Mouse (Mus musculus) v-Abl transformed pro-B cells (cell line): ENCODE measurements at regions not wholly inside any gene's neighbourhood (a gene's known extent, or its start where the extent isn't known, plus 50 kb on each side); places are given as distances from the start of the nearest gene placed in this dataset.
"Not testable (repeated sequence)": the region's sequence is repeated elsewhere in the genome, so short reads cannot be mapped to it uniquely, and the experiment has no call there.

Experiments used
- in situ Hi-C, 2 experiments: fragments of 400-800 bp; cut with MboI; formaldehyde crosslinking; loops; one replicate each; pipeline ENCODE4 v1.15.1; 2025; ENCODE audit not compliant: unreplicated experiment in 2 of 2

- in situ Hi-C loops = no loop called here
These were observed 106.8 kb upstream of the Nyap2 start for GRCm38 (mm10) chr1:80969927-80970326.

- in situ Hi-C loops = no loop called here
These were observed 107.6 kb upstream of the Nyap2 start for GRCm38 (mm10) chr1:80969194-80969593.

GRCm38 (mm10) chr1:80965792-80966191, 111.0 kb upstream of the Nyap2 start:
- in situ Hi-C loops = no loop called here

- in situ Hi-C loops = no loop called here
These were observed 112.4 kb upstream of the Nyap2 start for GRCm38 (mm10) chr1:80964376-80964775.

GRCm38 (mm10) chr1:80963838-80964237, 112.9 kb upstream of the Nyap2 start:
- in situ Hi-C loops = no loop called here

- in situ Hi-C loops = no loop called here
These were observed 126.3 kb upstream of the Nyap2 start for GRCm38 (mm10) chr1:80950406-80950805.

- in situ Hi-C loops = not testable (repeated sequence)
These were observed 130.7 kb upstream of the Nyap2 start for GRCm38 (mm10) chr1:80946049-80946448.

- in situ Hi-C loops = no loop called here
These were observed 137.4 kb upstream of the Nyap2 start for GRCm38 (mm10) chr1:80939372-80939771.

GRCm38 (mm10) chr1:80899281-80899680, 141.0 kb upstream of the Dock10 start:
- in situ Hi-C loops = no loop called here

GRCm38 (mm10) chr1:80874140-80874849, 116.0 kb upstream of the Dock10 start:
- in situ Hi-C loops = no loop called here

- in situ Hi-C loops = no loop called here
These were observed 115.3 kb upstream of the Dock10 start for GRCm38 (mm10) chr1:80873596-80873995.

GRCm38 (mm10) chr1:80868805-80869204, 110.5 kb upstream of the Dock10 start:
- in situ Hi-C loops = no loop called here

- in situ Hi-C loops = no loop called here
These were observed 98.7 kb upstream of the Dock10 start for GRCm38 (mm10) chr1:80856981-80857380.

GRCm38 (mm10) chr1:80854945-80855656, 96.8 kb upstream of the Dock10 start:
- in situ Hi-C loops = no loop called here

GRCm38 (mm10) chr1:80854289-80854701, 96.0 kb upstream of the Dock10 start:
- in situ Hi-C loops = no loop called here

- in situ Hi-C loops = no loop called here
These were observed 94.4 kb upstream of the Dock10 start for GRCm38 (mm10) chr1:80852761-80853160.

- in situ Hi-C loops = no loop called here
These were observed 72.0 kb upstream of the Dock10 start for GRCm38 (mm10) chr1:80830196-80830794.

- in situ Hi-C loops = loop anchor here (5.0 to 10.0 kb wide), 3 partner anchors 94 to 471 kb away; no protein-coding TSS in a partner anchor
These were observed 68.1 kb upstream of the Dock10 start for GRCm38 (mm10) chr1:80826383-80826782.

- in situ Hi-C loops = loop anchor here in 1 of 2 experiments (10.0 kb wide), 1 partner anchor 471 kb away; no protein-coding TSS in a partner anchor
These were observed 65.6 kb upstream of the Dock10 start for GRCm38 (mm10) chr1:80823953-80824352.

- in situ Hi-C loops = loop anchor here in 1 of 2 experiments (10.0 kb wide), 1 partner anchor 473 kb away; no protein-coding TSS in a partner anchor
These were observed 63.9 kb upstream of the Dock10 start for GRCm38 (mm10) chr1:80822185-80822584.

GRCm38 (mm10) chr1:80812906-80813305, 54.6 kb upstream of the Dock10 start:
- in situ Hi-C loops = no loop called here
